Mouse (Mus musculus) yolk sac, embryonic 10.5 days (tissue): ENCODE results near the gene Zfp119b.
"Not testable (repeated sequence)": the region's sequence is repeated elsewhere in the genome, so short reads cannot be mapped to it uniquely, and the experiment has no call there.

Experiments used
- DNase-seq: peaks from one replicate; pipeline ENCODE4 v3.0.0-alpha.2; 2017; ENCODE audit warnings: low spot score

The Zfp119b gene

DNA sequence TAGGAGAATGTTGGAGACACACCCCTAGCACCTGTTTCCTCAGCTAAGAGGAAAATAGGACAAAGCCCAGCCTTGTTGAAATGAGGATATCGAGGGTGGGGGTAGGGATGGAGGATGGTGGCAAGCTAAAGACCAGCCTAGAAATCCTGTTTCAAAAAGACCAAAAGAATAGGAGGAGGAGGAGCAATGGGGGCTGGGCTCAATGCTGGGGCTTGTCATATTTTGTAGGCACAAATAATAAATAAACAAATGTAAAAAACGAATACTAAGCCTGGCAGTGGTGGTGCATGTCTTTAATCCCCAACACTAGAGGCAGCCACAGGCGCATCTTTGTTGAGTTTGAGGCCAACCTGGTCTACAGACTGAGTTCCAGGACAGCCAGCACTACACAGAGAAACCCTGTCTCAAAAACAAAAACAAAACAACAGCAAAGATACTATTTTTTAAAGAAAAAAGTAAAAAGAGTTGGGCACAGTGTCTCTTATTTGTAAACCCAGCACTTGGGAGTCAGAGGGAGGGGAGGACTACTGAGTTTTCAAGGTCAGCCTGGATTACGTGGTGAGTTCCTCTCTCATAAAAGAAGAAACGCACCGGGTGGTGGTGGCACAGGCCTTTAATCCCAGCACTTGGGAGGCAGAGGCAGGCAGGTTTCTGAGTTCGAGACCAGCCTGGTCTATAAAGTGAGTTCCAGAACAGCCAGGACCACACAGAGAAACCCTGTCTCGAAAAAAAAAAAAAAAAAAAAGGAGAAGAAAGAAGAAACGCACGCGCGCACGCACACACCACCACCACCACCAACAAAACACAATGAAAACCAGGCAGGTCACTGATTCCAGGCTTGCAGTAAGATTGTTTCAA lies 8.7 kb upstream of the Zfp119b start:
- no peak for DNase-seq

- peak; percentile 55 for DNase-seq
Observed at GRCm38 (mm10) chr17:55957168-55957567, 7.9 kb upstream of the Zfp119b start.

GRCm38 (mm10) chr17:55956591-55956990 lies 7.3 kb upstream of the Zfp119b start:
- no peak for DNase-seq

GRCm38 (mm10) chr17:55956129-55956528 lies 6.8 kb upstream of the Zfp119b start:
- peak; percentile 86 for DNase-seq

DNA sequence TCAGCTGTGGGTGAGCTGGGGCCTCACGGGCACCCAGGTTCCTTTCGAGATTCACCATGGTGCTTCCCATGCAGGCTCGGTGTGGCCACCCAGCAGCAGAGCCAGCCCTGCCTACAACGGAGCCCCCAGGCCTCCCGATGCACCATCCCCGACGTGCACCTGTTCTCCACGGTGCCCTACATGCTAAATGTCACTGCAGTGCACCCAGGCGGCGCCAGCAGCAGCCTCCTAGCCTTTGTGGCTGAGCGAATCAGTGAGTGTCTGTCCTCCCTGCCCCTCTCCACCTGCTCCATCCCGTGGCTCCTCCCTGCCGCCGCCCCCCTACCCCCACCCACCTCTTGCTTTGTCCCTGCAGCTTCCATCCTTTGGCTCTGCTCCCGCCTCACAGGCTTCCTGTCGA lies 4.9 kb upstream of the Zfp119b start:
- no peak for DNase-seq

GRCm38 (mm10) chr17:55953751-55954150 lies 4.5 kb upstream of the Zfp119b start:
- no peak for DNase-seq

DNA sequence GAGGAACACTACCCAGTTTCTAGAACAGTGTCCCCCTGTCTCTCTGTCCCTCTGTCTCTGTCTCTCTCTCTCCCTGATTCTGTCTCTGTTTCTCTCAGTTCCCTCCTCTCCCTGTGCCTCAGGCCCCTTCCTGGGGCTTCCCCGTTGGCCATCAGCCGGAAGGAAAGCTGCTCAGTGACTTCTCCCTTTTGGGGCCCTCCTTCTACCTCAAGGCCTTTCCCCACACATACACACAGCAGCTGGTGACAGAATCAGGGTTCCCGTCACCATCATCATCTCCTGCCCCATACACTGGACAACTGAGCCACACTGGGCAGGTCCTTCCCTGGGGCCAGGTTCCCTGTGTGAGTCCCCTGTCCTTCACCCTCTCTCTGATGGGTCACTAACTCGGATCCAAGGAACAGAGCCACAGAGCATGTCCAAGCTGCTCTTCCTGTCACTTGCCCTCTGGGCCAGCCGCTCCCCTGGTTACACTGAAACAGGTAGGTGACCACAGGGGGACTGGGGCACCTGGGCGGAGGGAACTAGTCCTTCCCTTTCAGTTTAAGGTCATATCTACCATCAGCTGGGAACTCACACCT lies 3.2 kb upstream of the Zfp119b start, which contains the start of gene Ebi3:
Gene Ebi3, plus strand, starts transcription at position 194 of the 581 bp plus-strand sequence.
- no peak for DNase-seq

GRCm38 (mm10) chr17:55952041-55952440 lies 2.7 kb upstream of the Zfp119b start:
- DNase-seq = no peak

DNA sequence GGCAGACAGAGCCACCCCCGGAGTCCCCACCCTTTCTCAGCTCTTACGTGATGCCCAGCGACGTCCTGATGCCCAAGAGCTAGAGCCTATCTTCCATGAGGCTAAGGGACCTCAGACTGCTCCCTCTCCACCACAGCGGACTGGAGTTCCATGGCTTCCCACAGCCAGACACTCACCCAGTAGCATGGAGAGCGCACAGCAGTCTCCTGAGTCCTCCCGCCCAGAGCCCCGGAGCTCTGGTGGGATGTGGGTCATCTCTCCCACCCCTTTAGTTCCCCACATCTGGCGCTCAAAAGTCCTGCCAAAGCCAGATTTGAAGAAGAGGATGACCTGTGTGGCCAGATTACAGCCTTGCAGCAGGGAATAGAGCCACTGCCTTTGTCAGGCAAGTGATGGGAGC lies 1.3 kb upstream of the Zfp119b start:
- no peak for DNase-seq

- DNase-seq = no peak
Observed at GRCm38 (mm10) chr17:55948647-55949046, 653 bp downstream of the Zfp119b start.

GRCm38 (mm10) chr17:55945696-55946095 lies 3.6 kb downstream of the Zfp119b start:
- DNase-seq = no peak

GRCm38 (mm10) chr17:55944866-55945682 lies 4.2 kb downstream of the Zfp119b start:
- peak; percentile 82 for DNase-seq

GRCm38 (mm10) chr17:55944387-55944865 lies 4.9 kb downstream of the Zfp119b start:
- DNase-seq = not testable (repeated sequence)

DNA sequence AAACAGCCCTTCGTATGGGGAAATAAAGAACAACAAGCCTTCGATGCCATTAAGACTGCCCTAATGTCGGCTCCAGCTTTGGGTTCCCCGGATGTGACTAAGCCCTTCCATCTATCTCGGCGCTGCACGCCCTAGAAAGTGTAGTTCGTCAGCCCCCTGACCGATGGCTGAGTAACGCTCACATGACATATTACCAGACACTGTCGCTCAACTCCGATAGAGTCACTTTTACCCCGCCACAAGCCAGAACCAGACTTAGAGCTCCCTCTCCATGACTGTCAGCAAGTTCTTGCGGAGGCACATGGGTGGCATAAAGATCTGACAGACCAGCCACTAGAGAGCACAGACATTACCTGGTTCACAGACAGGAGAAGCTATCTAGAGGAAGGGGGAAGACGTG lies 16.1 kb downstream of the Zfp119b start:
- no peak for DNase-seq

DNA sequence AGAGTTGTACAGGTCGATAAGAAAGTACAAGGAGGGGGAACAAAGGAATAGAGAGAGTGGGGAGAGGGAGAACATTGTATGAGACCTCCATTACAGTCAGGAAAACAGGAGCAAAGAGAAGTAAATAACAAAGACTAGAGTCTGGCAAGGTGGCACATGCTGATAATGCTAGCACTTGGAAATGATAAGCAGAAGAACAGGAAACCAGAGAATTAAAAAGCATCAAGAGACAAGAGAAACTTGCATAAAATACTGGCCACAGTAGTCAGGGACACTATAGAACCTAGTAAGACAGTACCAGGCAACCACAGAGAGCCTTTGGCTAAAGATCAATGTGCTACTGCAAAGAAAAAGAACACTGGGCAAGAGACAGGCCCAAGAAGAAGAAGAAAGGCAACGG lies 16.7 kb downstream of the Zfp119b start:
- no peak for DNase-seq

DNA sequence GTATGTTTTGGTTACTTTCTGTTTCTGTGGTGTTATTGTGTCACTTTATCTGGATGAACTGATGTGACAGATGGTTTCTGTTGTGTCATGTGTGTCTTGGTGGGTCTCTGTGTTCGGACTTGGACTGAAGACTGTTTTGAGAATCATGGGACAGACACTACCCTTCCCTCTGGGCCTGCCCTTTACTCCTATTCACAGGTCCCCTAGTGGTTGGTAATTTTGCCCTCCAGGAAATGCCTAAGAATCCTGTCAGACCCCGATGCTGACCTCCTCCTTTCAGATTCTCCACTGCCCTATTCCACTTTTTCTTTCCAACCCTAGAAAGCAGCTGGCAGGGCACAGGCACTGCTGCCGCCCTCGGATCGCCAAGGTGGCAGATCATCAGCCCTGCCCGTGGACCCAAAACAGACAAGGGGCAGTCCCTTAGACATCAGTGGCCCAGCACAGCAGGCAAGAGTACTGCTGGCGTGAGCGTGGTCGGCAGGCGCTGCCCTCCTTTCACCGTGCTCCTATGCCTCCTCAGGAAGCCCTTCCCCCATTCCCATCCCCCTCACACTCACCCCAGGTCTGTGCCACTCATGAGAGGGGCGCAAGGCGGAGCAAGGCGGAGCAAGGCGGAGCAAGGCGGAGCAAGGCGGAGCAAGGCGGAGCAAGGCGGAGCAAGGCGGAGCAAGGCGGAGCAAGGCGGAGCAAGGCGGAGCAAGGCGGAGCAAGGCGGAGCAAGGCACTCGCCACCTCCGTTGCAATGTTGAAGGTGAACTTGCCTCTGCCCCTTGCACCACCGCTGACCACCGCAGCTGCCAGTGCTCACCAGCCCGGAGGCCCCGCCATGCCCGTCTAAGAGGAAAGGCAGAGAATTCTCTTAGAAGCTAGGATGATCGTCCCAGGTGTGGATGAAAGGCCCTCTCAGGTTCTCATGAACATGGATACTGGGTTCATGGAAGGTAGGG lies 17.5 kb downstream of the Zfp119b start:
- DNase-seq = peak; percentile 78

GRCm38 (mm10) chr17:55906669-55907068 lies 42.6 kb downstream of the Zfp119b start:
- DNase-seq = no peak

- no peak for DNase-seq
Observed at GRCm38 (mm10) chr17:55904131-55904530, 45.2 kb downstream of the Zfp119b start.

DNA sequence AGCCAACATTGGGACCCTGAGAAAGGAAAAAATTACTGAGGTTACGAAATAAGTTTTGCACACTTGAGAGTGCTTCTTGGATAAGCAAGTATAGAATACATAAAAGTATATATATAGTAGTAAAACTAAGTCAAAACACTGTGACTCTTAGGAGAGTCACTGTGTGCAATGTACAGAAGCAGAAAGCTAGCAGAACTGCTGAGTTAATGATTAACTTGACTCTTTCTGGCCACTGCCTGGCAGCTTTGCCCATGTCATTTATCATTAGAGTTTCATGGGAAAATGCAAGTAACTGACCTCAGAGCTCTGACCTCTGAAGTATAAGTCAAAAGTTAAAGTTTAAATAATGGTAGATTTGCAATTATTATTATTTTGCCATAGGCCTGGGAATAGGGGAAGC lies 45.6 kb downstream of the Zfp119b start:
- DNase-seq = no peak

- DNase-seq = no peak
Observed at GRCm38 (mm10) chr17:55903087-55903486, 46.2 kb downstream of the Zfp119b start.

GRCm38 (mm10) chr17:55892406-55892955 lies 56.8 kb downstream of the Zfp119b start:
- DNase-seq = not testable (repeated sequence)
